Mouse (Mus musculus) thymus, adult 2 months (tissue): ENCODE measurements around the gene Agk. TPM values are rescaled to one million over a fixed set of nuclear protein-coding genes. Genes with fewer than 3 reads are reported as not detected.

Experiments
- DNase-seq: peaks from one replicate; pipeline ENCODE4 v3.0.0; 2021
- H3K27ac ChIP-seq: fragments of 200-500 bp; 2 replicates; pipeline ENCODE4 v1.5.1; 2012; ENCODE audit warnings: low read length, control low read depth; ENCODE audit not compliant: control insufficient read depth, insufficient read depth
- H3K27me3 ChIP-seq: fragments of 200-500 bp; 2 replicates; pipeline ENCODE4 v1.6.1; 2012; ENCODE audit warnings: mild to moderate bottlenecking, low read length, moderate library complexity, mixed read lengths; ENCODE audit not compliant: control insufficient read depth, insufficient read depth
- H3K36me3 ChIP-seq: fragments of 200-500 bp; 2 replicates; pipeline ENCODE4 v1.6.1; 2012; ENCODE audit warnings: mild to moderate bottlenecking, low read length, moderate library complexity; ENCODE audit not compliant: control insufficient read depth, insufficient read depth
- H3K4me1 ChIP-seq: fragments of 200-500 bp; replicated peaks from 2 replicates; pipeline ENCODE4 v1.6.1; 2012; ENCODE audit warnings: low read length; ENCODE audit not compliant: control insufficient read depth, insufficient read depth
- H3K4me3 ChIP-seq: fragments of 200-500 bp; 2 replicates; pipeline ENCODE4 v1.5.1; 2012; ENCODE audit warnings: mild to moderate bottlenecking, low read length, control low read depth, moderate library complexity; ENCODE audit not compliant: control insufficient read depth, insufficient read depth
- CTCF ChIP-seq: fragments of 200-500 bp; IDR thresholded peaks from 2 replicates; pipeline ENCODE4 v1.5.1; 2012; ENCODE audit warnings: mild to moderate bottlenecking, control low read depth, low read length, moderate library complexity, borderline replicate concordance; ENCODE audit not compliant: control insufficient read depth, poor library complexity, insufficient read depth; ENCODE audit errors: extremely low read depth
- POLR2A ChIP-seq: fragments of 200-500 bp; IDR thresholded peaks from 2 replicates; pipeline ENCODE4 v1.6.1; 2012; ENCODE audit warnings: mild to moderate bottlenecking, low read length, control low read depth, moderate library complexity; ENCODE audit not compliant: control insufficient read depth, poor library complexity, insufficient read depth; ENCODE audit errors: extremely low read depth
- WGBS: fragments of 180-500 bp; shearing (Covaris S2); methylation state at CpG from one replicate; pipeline ENCODE4 v1.1.7; 2018; 5-methylcytosine and 5-hydroxymethylcytosine counted together
- polyA plus RNA-seq: library from polyadenylated mRNA; depleted of rRNA; stranded (reverse); fragments of >200 nt; gene quantifications from 2 replicates; pipeline ENCODE4 v1.2.3, GENCODE M21; 2012

Gene Agk
- polyA plus RNA-seq, 1 experiment: 18.9 TPM

- Histone ChIP-seq H3K4me1 (no peaks in the 10 kb centered on the region), H3K4me3 (no peak overlapping the region), H3K27me3 (no peaks in the 10 kb centered on the region), H3K27ac (no peak overlapping the region), H3K36me3 (peaks cover 7% of the 10 kb centered on the region; the same call in 1 of the 2 replicates)
- no peak for DNase-seq
- 96% methylated on average over 6 of the region's 6 CpGs for WGBS
- TF ChIP-seq CTCF (no peak), POLR2A (no peak)
Measured at GRCm38 (mm10) chr6:40371031-40371430, 46.1 kb downstream of the Agk start.

GRCm38 (mm10) chr6:40380181-40380580 is 55.2 kb downstream of the Agk start:
- H3K27me3 ChIP-seq: no peaks in the 10 kb centered on the region
- peaks cover 12% of the 10 kb centered on the region for H3K36me3 ChIP-seq
- no peak for DNase-seq
- 94% methylated on average over 3 of the region's 3 CpGs for WGBS
- TF ChIP-seq POLR2A: no peak
- no peak for TF ChIP-seq CTCF
- H3K4me1 ChIP-seq: no peaks in the 10 kb centered on the region
- no peak overlapping the region for H3K27ac ChIP-seq
- no peak overlapping the region for H3K4me3 ChIP-seq

GRCm38 (mm10) chr6:40381908-40382307 is 56.9 kb downstream of the Agk start:
- no peak overlapping the region for H3K27ac ChIP-seq
- no peak overlapping the region for H3K4me3 ChIP-seq
- DNase-seq: no peak
- no peak for TF ChIP-seq POLR2A
- TF ChIP-seq CTCF: no peak
- H3K27me3 ChIP-seq: no peaks in the 10 kb centered on the region
- 95% methylated on average over 4 of the region's 4 CpGs for WGBS
- no peaks in the 10 kb centered on the region for H3K4me1 ChIP-seq
- H3K36me3 ChIP-seq: peaks cover 16% of the 10 kb centered on the region

- TF ChIP-seq POLR2A (no peak), CTCF (no peak)
- DNase-seq: peak; percentile 7
- no peaks in the 10 kb centered on the region for H3K27me3 ChIP-seq
- 54% methylated on average over 3 of the region's 3 CpGs for WGBS
- H3K36me3 ChIP-seq: peaks cover 24% of the 10 kb centered on the region
- no peak overlapping the region for H3K4me3 ChIP-seq
- H3K4me1 ChIP-seq: no peaks in the 10 kb centered on the region
- H3K27ac ChIP-seq: no peak overlapping the region
Measured at GRCm38 (mm10) chr6:40385682-40386081, 60.7 kb downstream of the Agk start.

GRCm38 (mm10) chr6:40388660-40389059 is 63.7 kb downstream of the Agk start:
- no peak for DNase-seq
- 96% methylated on average over 4 of the region's 4 CpGs for WGBS
- H3K4me1 ChIP-seq: no peaks in the 10 kb centered on the region
- TF ChIP-seq CTCF (no peak), POLR2A (no peak)
- H3K4me3 ChIP-seq: no peak overlapping the region
- H3K36me3 ChIP-seq: peaks cover 26% of the 10 kb centered on the region
- no peak overlapping the region for H3K27ac ChIP-seq
- H3K27me3 ChIP-seq: no peaks in the 10 kb centered on the region

GRCm38 (mm10) chr6:40390975-40391374 is 66.0 kb downstream of the Agk start:
- no peak for DNase-seq
- WGBS: 97% methylated on average over 1 of the region's 1 CpGs
- Histone ChIP-seq H3K4me3 (no peak overlapping the region), H3K36me3 (peaks cover 26% of the 10 kb centered on the region), H3K27ac (no peak overlapping the region), H3K27me3 (no peaks in the 10 kb centered on the region), H3K4me1 (no peaks in the 10 kb centered on the region)
- TF ChIP-seq CTCF: no peak
- no peak for TF ChIP-seq POLR2A

GRCm38 (mm10) chr6:40393213-40393612 is 68.2 kb downstream of the Agk start:
- WGBS: 90% methylated on average over 3 of the region's 3 CpGs
- DNase-seq: peak; percentile 25
- TF ChIP-seq POLR2A (no peak), CTCF (no peak)

More at GRCm38 (mm10) chr6:40393213-40393612, 68.2 kb downstream of the Agk start:
- H3K4me3 ChIP-seq: no peak overlapping the region
- peaks cover 20% of the 10 kb centered on the region for H3K36me3 ChIP-seq
- H3K27me3 ChIP-seq: no peaks in the 10 kb centered on the region
- no peak overlapping the region for H3K27ac ChIP-seq
- no peaks in the 10 kb centered on the region for H3K4me1 ChIP-seq
